Mouse (Mus musculus) heart, postnatal 0 days (tissue): Measurements from ENCODE around the gene Greb1. TPM values are rescaled to one million over a fixed set of nuclear protein-coding genes. Genes with fewer than 3 reads are reported as not detected.
A peak's percentile ranks its signal among the peaks of the same experiment; 100 is the strongest.

Source experiments
- ATAC-seq: fragments of 200-750 bp; cut with Nextera tagmentation; 2 replicates; pipeline ENCODE4 v1.8.0; 2017; ENCODE audit warnings: low read depth, moderate number of reproducible peaks, moderate library complexity; ENCODE audit not compliant: insufficient read depth
- DNase-seq: peaks from one replicate; pipeline ENCODE4 v3.0.0-alpha.2; 2016; ENCODE audit warnings: low spot score
- H3K27ac ChIP-seq: fragments of 300-500 bp; sonication (generic); 2 replicates; pipeline ENCODE4 v1.5.1; 2014; ENCODE audit warnings: low read depth, mild to moderate bottlenecking
- H3K27me3 ChIP-seq: fragments of 300-500 bp; sonication (generic); 2 replicates; pipeline ENCODE4 v1.6.1; 2014; ENCODE audit warnings: low read length, mixed read lengths; ENCODE audit not compliant: control insufficient read depth, insufficient read depth
- H3K36me3 ChIP-seq: fragments of 300-500 bp; sonication (generic); replicated peaks from 2 replicates; pipeline ENCODE4 v1.6.1; 2014; ENCODE audit warnings: low read length, mixed read lengths; ENCODE audit not compliant: control insufficient read depth, insufficient read depth
- H3K4me1 ChIP-seq: fragments of 300-500 bp; sonication (generic); 2 replicates; pipeline ENCODE4 v1.6.1; 2014; ENCODE audit warnings: antibody characterized with exemption; ENCODE audit not compliant: control insufficient read depth, insufficient read depth
- H3K4me2 ChIP-seq: fragments of 300-500 bp; sonication (generic); 2 replicates; pipeline ENCODE4 v1.6.1; 2014; ENCODE audit warnings: low read depth, mild to moderate bottlenecking, low read length, moderate library complexity
- H3K4me3 ChIP-seq: fragments of 300-500 bp; sonication (generic); 2 replicates; pipeline ENCODE4 v1.5.1; 2014; ENCODE audit warnings: low read depth, low read length
- H3K9ac ChIP-seq: fragments of 300-500 bp; sonication (generic); replicated peaks from 2 replicates; pipeline ENCODE4 v1.6.1; 2014; ENCODE audit warnings: low read depth, low read length, mixed read lengths
- H3K9me3 ChIP-seq: fragments of 300-500 bp; sonication (generic); replicated peaks from 2 replicates; pipeline ENCODE4 v1.6.1; 2016; ENCODE audit warnings: low read length; ENCODE audit not compliant: control insufficient read depth
- CTCF ChIP-seq: IDR thresholded peaks from 2 replicates; pipeline ENCODE4 v1.5.1; 2016; ENCODE audit warnings: antibody characterized with exemption, control low read depth, low read depth
- EP300 ChIP-seq: IDR thresholded peaks from 2 replicates; pipeline ENCODE4 v1.6.1; 2016; ENCODE audit warnings: antibody characterized with exemption, low read depth
- WGBS: fragments of 180-500 bp; shearing (Covaris S2); extraction: QIAGEN DNeasy Blood & Tissue Kit; methylation state at CpG from one replicate; pipeline ENCODE4 v1.1.7; 2014; 5-methylcytosine and 5-hydroxymethylcytosine counted together
- polyA plus RNA-seq: library from polyadenylated mRNA; unstranded; fragments of >200 nt; fragmentation: Nextera tagmentation; extraction: Ambion mirVana; gene quantifications from 2 replicates; pipeline ENCODE4 v1.2.1, GENCODE M21; 2015
- total RNA-seq: library from RNA; depleted of rRNA; stranded (reverse); fragments of >200 nt; gene quantifications from 2 replicates; pipeline ENCODE4 v1.2.3, GENCODE M21; 2014; ENCODE audit warnings: low replicate concordance

Greb1 gene
- total and polyA plus RNA-seq, 2 experiments from 2014 or later, result 0.11 to 0.15 TPM

DNA sequence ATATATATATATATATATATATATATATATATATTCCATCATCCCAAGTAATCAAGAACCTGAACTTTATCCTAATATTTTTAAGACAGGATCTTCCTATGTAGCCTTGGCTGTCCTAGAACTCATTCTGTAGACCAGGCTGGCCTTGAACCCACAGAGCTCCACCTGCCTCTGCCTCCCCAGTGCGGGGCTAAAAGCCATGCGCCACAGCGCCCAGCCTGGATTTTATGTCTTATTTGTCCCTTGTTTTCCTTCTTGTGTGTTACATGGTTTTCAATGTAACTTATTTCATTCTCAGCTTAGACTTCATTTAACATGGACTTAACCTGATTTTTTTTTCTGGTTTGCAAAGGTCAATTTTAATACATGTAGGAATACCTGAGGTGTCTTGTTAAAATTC lies 39.2 kb downstream of the Greb1 start:
- no peak for TF ChIP-seq EP300
- H3K9ac ChIP-seq, result no peak overlapping the region
- no peak overlapping the region for H3K27ac ChIP-seq
- ATAC-seq (no peak), DNase-seq (no peak)
- no peaks in the 10 kb centered on the region for H3K9me3 ChIP-seq
- H3K4me1 ChIP-seq, result no peaks in the 10 kb centered on the region
- no peaks in the 10 kb centered on the region for H3K36me3 ChIP-seq
- no peaks in the 10 kb centered on the region for H3K27me3 ChIP-seq
- H3K4me3 ChIP-seq, result no peak overlapping the region
- H3K4me2 ChIP-seq, result no peak overlapping the region
- 98% methylated on average over 3 of the region's 3 CpGs for WGBS

DNA sequence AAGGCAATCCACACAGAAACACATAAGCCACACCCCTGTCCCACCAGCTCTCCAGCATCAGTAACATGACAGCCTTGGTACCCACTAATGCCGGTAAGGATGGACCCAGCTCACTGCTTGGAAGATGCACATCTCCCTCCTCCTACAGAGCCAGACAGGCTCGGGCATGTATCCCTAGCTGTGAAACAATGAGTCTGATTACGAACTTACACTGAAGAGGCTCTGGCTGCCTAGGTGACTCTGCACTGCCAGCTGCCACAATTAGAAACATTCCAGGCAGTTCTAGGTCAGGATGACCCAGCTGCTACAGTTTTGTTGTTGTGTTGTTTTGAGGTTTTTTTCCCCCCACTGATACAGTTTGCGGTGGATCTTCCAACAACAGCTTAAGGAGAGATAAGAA lies 40.4 kb downstream of the Greb1 start:
- Histone ChIP-seq H3K27ac (no peak overlapping the region), H3K9me3 (no peaks in the 10 kb centered on the region), H3K27me3 (no peaks in the 10 kb centered on the region), H3K9ac (no peak overlapping the region), H3K4me1 (no peaks in the 10 kb centered on the region), H3K36me3 (no peaks in the 10 kb centered on the region), H3K4me2 (no peak overlapping the region), H3K4me3 (no peak overlapping the region)
- DNase-seq (no peak), ATAC-seq (no peak)
- TF ChIP-seq CTCF (no peak), EP300 (no peak)
- WGBS, result 32% methylated on average over 4 of the region's 4 CpGs

DNA sequence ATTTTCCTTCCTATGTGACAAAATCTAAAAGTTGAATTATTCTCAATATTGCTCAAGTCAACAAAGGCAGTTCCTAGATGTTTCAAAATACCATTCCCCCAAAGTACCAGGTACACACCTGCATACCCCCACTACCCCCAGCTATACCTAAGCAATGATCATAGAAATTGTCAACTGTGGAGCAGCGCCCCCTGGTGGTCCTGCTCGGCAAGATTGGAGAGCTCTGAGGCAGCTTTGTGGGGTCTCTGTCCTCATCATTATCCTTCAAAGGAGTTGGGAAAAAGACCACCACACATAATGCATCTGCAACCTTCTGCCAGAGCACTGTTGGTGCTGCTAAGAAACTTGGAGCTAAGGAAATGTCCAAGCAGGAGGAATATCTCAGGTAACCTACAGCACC lies 46.4 kb downstream of the Greb1 start:
- H3K4me3 ChIP-seq, result no peak overlapping the region
- WGBS, result 2% methylated on average over 2 of the region's 2 CpGs
- no peaks in the 10 kb centered on the region for H3K9me3 ChIP-seq
- no peak for ATAC-seq
- H3K36me3 ChIP-seq, result no peaks in the 10 kb centered on the region
- H3K9ac ChIP-seq, result no peak overlapping the region
- H3K4me2 ChIP-seq, result no peak overlapping the region
- TF ChIP-seq CTCF, result peak; percentile 78
- TF ChIP-seq EP300, result no peak
- H3K27me3 ChIP-seq, result no peaks in the 10 kb centered on the region
- no peaks in the 10 kb centered on the region for H3K4me1 ChIP-seq
- no peak for DNase-seq
- H3K27ac ChIP-seq, result no peak overlapping the region

DNA sequence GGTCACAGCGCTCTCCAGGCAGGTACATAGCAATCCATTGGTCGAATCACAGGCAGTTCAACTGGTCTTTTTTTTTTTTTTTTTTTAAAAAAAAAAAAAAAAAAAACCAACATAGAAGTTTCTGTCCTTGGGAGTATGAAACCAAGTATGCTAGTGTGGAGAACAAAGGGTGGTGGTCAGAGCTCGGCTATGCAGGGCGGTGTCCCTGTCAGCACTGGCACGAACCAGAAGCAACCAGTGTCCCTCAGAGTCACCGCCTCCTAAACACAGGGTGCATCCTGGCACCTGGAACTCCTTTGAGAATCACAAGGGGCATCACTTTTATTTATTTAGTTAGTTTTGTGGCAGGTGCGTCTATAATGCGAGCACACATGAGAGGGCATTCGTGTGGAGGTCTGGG lies 47.1 kb downstream of the Greb1 start:
- no peak for ATAC-seq
- no peak overlapping the region for H3K4me2 ChIP-seq
- no peak overlapping the region for H3K4me3 ChIP-seq
- H3K4me1 ChIP-seq, result no peaks in the 10 kb centered on the region
- TF ChIP-seq EP300 (no peak), CTCF (no peak)
- no peaks in the 10 kb centered on the region for H3K27me3 ChIP-seq
- no peak overlapping the region for H3K27ac ChIP-seq
- DNase-seq, result no peak
- no peak overlapping the region for H3K9ac ChIP-seq
- 82% methylated on average over 9 of the region's 9 CpGs for WGBS
- H3K9me3 ChIP-seq, result no peaks in the 10 kb centered on the region
- H3K36me3 ChIP-seq, result no peaks in the 10 kb centered on the region

DNA sequence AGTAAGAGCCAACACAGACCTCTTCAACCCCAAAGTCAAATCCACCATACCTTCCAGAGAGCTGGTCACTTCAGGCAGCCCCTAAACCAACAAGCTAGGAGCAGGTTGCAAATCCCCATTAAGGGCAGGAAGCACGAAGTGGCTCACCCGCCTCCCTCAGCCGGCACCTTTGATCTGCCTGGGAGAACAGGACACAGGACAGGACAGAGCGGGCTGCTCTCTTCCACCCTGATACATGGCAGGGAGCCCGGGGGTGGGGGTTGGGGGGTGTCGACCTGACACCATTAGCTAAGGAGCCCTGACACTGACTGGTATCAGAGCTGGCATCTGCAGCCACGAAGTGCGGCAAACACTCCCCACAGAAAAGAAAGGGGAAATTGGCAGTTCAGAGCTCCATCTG lies 47.6 kb downstream of the Greb1 start:
- Histone ChIP-seq H3K4me1 (no peaks in the 10 kb centered on the region), H3K9ac (no peak overlapping the region), H3K36me3 (no peaks in the 10 kb centered on the region), H3K9me3 (no peaks in the 10 kb centered on the region), H3K4me2 (no peak overlapping the region), H3K27ac (no peak overlapping the region), H3K4me3 (no peak overlapping the region), H3K27me3 (no peaks in the 10 kb centered on the region)
- 0 out of 2 replicates have a peak, but pooled peaks have one; percentile 27 for ATAC-seq
- DNase-seq, result no peak
- TF ChIP-seq CTCF (no peak), EP300 (no peak)
- 25% methylated on average over 8 of the region's 8 CpGs for WGBS

DNA sequence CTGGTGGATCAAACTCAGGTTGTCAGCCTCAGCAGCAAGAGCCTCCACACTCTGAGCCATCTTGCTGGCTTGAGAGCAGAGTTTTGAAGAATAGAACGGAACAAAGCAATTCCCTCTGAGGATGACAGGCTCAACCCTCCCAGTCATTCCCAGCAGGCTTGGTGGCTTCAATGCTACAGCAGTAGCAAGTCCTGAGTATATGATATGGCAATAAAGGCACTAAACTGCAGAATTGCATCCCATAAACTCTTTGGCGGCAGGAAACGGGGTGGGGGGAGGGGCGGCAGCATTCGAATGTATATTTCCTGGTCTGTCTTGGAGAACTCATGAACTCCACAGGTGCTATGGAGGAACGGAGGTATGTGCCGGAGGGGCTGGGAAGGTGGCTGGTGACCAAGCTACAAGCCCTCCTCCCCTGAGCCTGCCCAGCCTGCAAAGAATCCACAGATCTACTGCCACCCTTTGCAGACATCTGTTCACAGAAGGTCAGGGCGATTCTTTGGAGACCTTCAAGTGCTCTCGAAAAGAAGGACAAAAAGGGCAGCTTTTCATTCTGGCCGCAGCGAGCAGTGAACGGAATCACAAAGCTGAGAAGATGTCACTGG lies 48.3 kb downstream of the Greb1 start:
- no peak for TF ChIP-seq EP300
- no peak for TF ChIP-seq CTCF
- Histone ChIP-seq H3K27me3 (no peaks in the 10 kb centered on the region), H3K4me2 (no peak overlapping the region), H3K9ac (no peak overlapping the region), H3K4me1 (no peaks in the 10 kb centered on the region), H3K36me3 (no peaks in the 10 kb centered on the region), H3K27ac (no peak overlapping the region), H3K9me3 (no peaks in the 10 kb centered on the region), H3K4me3 (no peak overlapping the region)
- no peak for ATAC-seq
- 78% methylated on average over 12 of the region's 12 CpGs for WGBS
- no peak for DNase-seq
